Mouse (Mus musculus) liver, embryonic 14.5 days (tissue): Measurements from ENCODE around the gene Tmem104. TPM values are rescaled to one million over a fixed set of nuclear protein-coding genes. Genes with fewer than 3 reads are reported as not detected.

Source experiments
- ATAC-seq: fragments of 200-750 bp; cut with Nextera tagmentation; 2 replicates; pipeline ENCODE4 v1.8.0; 2017; ENCODE audit warnings: moderate number of reproducible peaks, mild to moderate bottlenecking, moderate library complexity; ENCODE audit not compliant: insufficient read depth
- DNase-seq, 3 experiments: peaks; one replicate each; pipeline ENCODE4 v3.0.0-alpha.2; 2012 to 2013; ENCODE audit warnings: low read depth in 3 of 3, low spot score in 3 of 3
- H3K27ac ChIP-seq: fragments of 300-500 bp; sonication (generic); 2 replicates; pipeline ENCODE4 v1.5.1; 2014; ENCODE audit warnings: moderate library complexity, mild to moderate bottlenecking, control low read depth, inconsistent platforms
- H3K27me3 ChIP-seq: fragments of 300-500 bp; sonication (generic); 2 replicates; pipeline ENCODE4 v1.6.1; 2014; ENCODE audit warnings: mild to moderate bottlenecking, low read length, moderate library complexity; ENCODE audit not compliant: control insufficient read depth, insufficient read depth
- H3K36me3 ChIP-seq: fragments of 300-500 bp; sonication (generic); replicated peaks from 2 replicates; pipeline ENCODE4 v1.6.1; 2014; ENCODE audit warnings: low read depth; ENCODE audit not compliant: control insufficient read depth, insufficient read depth
- H3K4me1 ChIP-seq, 2 experiments: fragments of 200-500 bp in 1 of 2; fragments of 300-500 bp in 1 of 2; sonication (generic) in 1 of 2; replicated peaks; 2 replicates each; pipeline ENCODE4 v1.6.1; 2012 to 2014; ENCODE audit warnings: antibody characterized with exemption in 1 of 2, inconsistent platforms in 1 of 2, low read length in 1 of 2; ENCODE audit not compliant: control insufficient read depth in 2 of 2, insufficient read depth in 2 of 2
- H3K4me2 ChIP-seq: fragments of 300-500 bp; sonication (generic); 2 replicates; pipeline ENCODE4 v1.6.1; 2014; ENCODE audit warnings: low read depth, mild to moderate bottlenecking, control low read depth, moderate library complexity
- H3K4me3 ChIP-seq, 2 experiments: fragments of 200-500 bp in 1 of 2; fragments of 300-500 bp in 1 of 2; sonication (generic) in 1 of 2; 2 replicates each; pipeline ENCODE4 v1.5.1; 2012 to 2014; ENCODE audit warnings: low read depth in 2 of 2, low read length in 2 of 2, mild to moderate bottlenecking in 2 of 2, control low read depth in 1 of 2, inconsistent platforms in 1 of 2, moderate library complexity in 1 of 2; ENCODE audit not compliant: insufficient read depth in 1 of 2
- H3K9ac ChIP-seq: fragments of 300-500 bp; sonication (generic); replicated peaks from 2 replicates; pipeline ENCODE4 v1.6.1; 2014; ENCODE audit warnings: mild to moderate bottlenecking, control low read depth, moderate library complexity
- H3K9me3 ChIP-seq: fragments of 300-500 bp; sonication (generic); 2 replicates; pipeline ENCODE4 v1.6.1; 2016; ENCODE audit warnings: low read length, mixed read lengths; ENCODE audit not compliant: control insufficient read depth
- CTCF ChIP-seq: IDR thresholded peaks from 2 replicates; pipeline ENCODE4 v1.5.1; 2016; ENCODE audit warnings: antibody characterized with exemption, low read depth, control low read depth
- EP300 ChIP-seq: IDR thresholded peaks from 2 replicates; pipeline ENCODE4 v1.6.1; 2016; ENCODE audit warnings: antibody characterized with exemption, low read depth
- WGBS: fragments of 180-500 bp; shearing (Covaris S2); extraction: QIAGEN DNeasy Blood & Tissue Kit; methylation state at CpG from one replicate; pipeline ENCODE4 v1.1.7; 2014; ENCODE audit not compliant: insufficient replicate concordance; 5-methylcytosine and 5-hydroxymethylcytosine counted together
- polyA plus RNA-seq, 2 experiments: library from polyadenylated mRNA; depleted of rRNA in 1 of 2; stranded (reverse) in 1 of 2; unstranded in 1 of 2; fragments of >200 nt; fragmentation: Nextera tagmentation in 1 of 2; extraction: Ambion mirVana in 1 of 2; gene quantifications; 2 replicates each; pipeline versions ENCODE4 v1.2.1 to v1.2.3; 2012 to 2014

Tmem104 gene
- polyA plus RNA-seq, 2 experiments = 1.7 to 4.0 TPM

- H3K27me3 ChIP-seq = no peaks in the 10 kb centered on the region
- H3K36me3 ChIP-seq = no peaks in the 10 kb centered on the region
- H3K27ac ChIP-seq = no peak overlapping the region
- peak overlapping the region; percentile 79; the same call in 1 of the 2 replicates for H3K9ac ChIP-seq
- H3K4me2 ChIP-seq = peak overlapping the region; percentile 99
- DNase-seq (no peak), ATAC-seq (no peak)
- TF ChIP-seq EP300 = no peak
- TF ChIP-seq CTCF = no peak
- H3K4me3 ChIP-seq = peak overlapping the region; percentile 60 to 77; a peak in 3 of 4 replicates
- peaks cover 8 to 30% of the 10 kb centered on the region in 2 experiments for H3K4me1 ChIP-seq
- no peaks in the 10 kb centered on the region for H3K9me3 ChIP-seq
- 43% methylated on average over 3 of the region's 3 CpGs for WGBS
These were observed 88.7 kb downstream of the Tmem104 start for GRCm38 (mm10) chr11:115275954-115276353.

GRCm38 (mm10) chr11:115276780-115277603, 89.7 kb downstream of the Tmem104 start, which contains the start of gene Fdxr:
Fdxr (minus strand) TSS chr11:115277050.
- peak; percentile 98 to 99 (median 99) for DNase-seq
- Histone ChIP-seq H3K9ac (peak within 1 kb of the TSS; percentile 79), H3K27me3 (no peaks in the 10 kb centered on the region), H3K36me3 (no peaks in the 10 kb centered on the region), H3K4me1 (peaks cover 8 to 30% of the 10 kb centered on the region in 2 experiments), H3K4me2 (peak within 1 kb of the TSS; percentile 99), H3K27ac (peak within 1 kb of the TSS; percentile 77), H3K9me3 (no peaks in the 10 kb centered on the region), H3K4me3 (peak within 1 kb of the TSS; percentile 77 to 97)
- peak; percentile 11; the same call in 1 of the 2 replicates for TF ChIP-seq CTCF
- TF ChIP-seq EP300 = 0 out of 2 replicates have a peak, but pooled peaks have one; percentile 29
- ATAC-seq = peak; percentile 91
- WGBS = under 1% methylated on average over 42 of the region's 42 CpGs

- H3K9me3 ChIP-seq = no peaks in the 10 kb centered on the region
- peaks cover 8 to 30% of the 10 kb centered on the region in 2 experiments for H3K4me1 ChIP-seq
- H3K4me2 ChIP-seq = peak overlapping the region; percentile 99
- no peak for TF ChIP-seq EP300
- no peak for TF ChIP-seq CTCF
- H3K4me3 ChIP-seq = peak overlapping the region; percentile 77 to 97
- ATAC-seq = no peak; the same call in 1 of the 2 replicates
- H3K9ac ChIP-seq = peak overlapping the region; percentile 64
- no peak for DNase-seq
- WGBS = 14% methylated on average over 7 of the region's 7 CpGs
- H3K36me3 ChIP-seq = no peaks in the 10 kb centered on the region
- H3K27ac ChIP-seq = peak overlapping the region; percentile 77
- no peaks in the 10 kb centered on the region for H3K27me3 ChIP-seq
These were observed 90.3 kb downstream of the Tmem104 start for GRCm38 (mm10) chr11:115277604-115277975.

- no peak for DNase-seq
- H3K4me1 ChIP-seq = peaks cover 8 to 30% of the 10 kb centered on the region in 2 experiments
These were observed 90.9 kb downstream of the Tmem104 start for GRCm38 (mm10) chr11:115278176-115278575.

GRCm38 (mm10) chr11:115279726-115280125, 92.4 kb downstream of the Tmem104 start:
- H3K4me2 ChIP-seq = no peak overlapping the region
- peaks cover 8 to 30% of the 10 kb centered on the region in 2 experiments for H3K4me1 ChIP-seq
- no peak overlapping the region for H3K9ac ChIP-seq
- H3K27ac ChIP-seq = no peak overlapping the region
- DNase-seq = peak; percentile 62 to 67 (median 67)
- no peaks in the 10 kb centered on the region for H3K27me3 ChIP-seq
- no peak overlapping the region for H3K4me3 ChIP-seq
- WGBS = 33% methylated on average over 1 of the region's 1 CpGs
- TF ChIP-seq EP300 (no peak), CTCF (no peak)
- ATAC-seq = no peak
- H3K9me3 ChIP-seq = no peaks in the 10 kb centered on the region
- H3K36me3 ChIP-seq = no peaks in the 10 kb centered on the region

More at GRCm38 (mm10) chr11:115278176-115278575, 90.9 kb downstream of the Tmem104 start:
- Histone ChIP-seq H3K4me3 (peak overlapping the region in 1 of 2 experiments; percentile 77; a peak in 2 of 4 replicates), H3K4me2 (peak overlapping the region; percentile 99), H3K9ac (peak overlapping the region; percentile 64), H3K27ac (no peak overlapping the region; the same call in 1 of the 2 replicates), H3K9me3 (no peaks in the 10 kb centered on the region), H3K27me3 (no peaks in the 10 kb centered on the region), H3K36me3 (no peaks in the 10 kb centered on the region)
- no peak for TF ChIP-seq EP300
- no peak for TF ChIP-seq CTCF
- 59% methylated on average over 6 of the region's 6 CpGs for WGBS
- ATAC-seq = no peak
